Mouse (Mus musculus) neural tube, embryonic 10.5 days (tissue): ENCODE measurements around the gene D5Ertd579e.
"Not testable (repeated sequence)": the region's sequence is repeated elsewhere in the genome, so short reads cannot be mapped to it uniquely, and the experiment has no call there.

Experiments
- DNase-seq: peaks from one replicate; pipeline ENCODE4 v3.0.0-alpha.2; 2017; ENCODE audit warnings: low spot score; ENCODE audit errors: extremely low spot score

Gene D5Ertd579e

GRCm38 (mm10) chr5:36683586-36683985, 12.2 kb downstream of the D5Ertd579e start:
- DNase-seq, result no peak

GRCm38 (mm10) chr5:36681219-36681618, 14.6 kb downstream of the D5Ertd579e start:
- DNase-seq, result no peak

GRCm38 (mm10) chr5:36679918-36680598, 15.8 kb downstream of the D5Ertd579e start:
- no peak for DNase-seq

GRCm38 (mm10) chr5:36678799-36679198, 17.0 kb downstream of the D5Ertd579e start:
- DNase-seq, result no peak

GRCm38 (mm10) chr5:36677907-36678306, 17.9 kb downstream of the D5Ertd579e start:
- no peak for DNase-seq

- no peak for DNase-seq
These were observed 20.4 kb downstream of the D5Ertd579e start for GRCm38 (mm10) chr5:36675466-36675865.

- no peak for DNase-seq
These were observed 21.0 kb downstream of the D5Ertd579e start for GRCm38 (mm10) chr5:36674658-36675433.

GRCm38 (mm10) chr5:36669021-36670008, 26.5 kb downstream of the D5Ertd579e start:
- no peak for DNase-seq

GRCm38 (mm10) chr5:36668572-36668971, 27.3 kb downstream of the D5Ertd579e start:
- no peak for DNase-seq

- DNase-seq, result not testable (repeated sequence)
These were observed 27.8 kb downstream of the D5Ertd579e start for GRCm38 (mm10) chr5:36667986-36668385.

GRCm38 (mm10) chr5:36667165-36667564, 28.7 kb downstream of the D5Ertd579e start:
- DNase-seq, result no peak

- not testable (repeated sequence) for DNase-seq
These were observed 29.1 kb downstream of the D5Ertd579e start for GRCm38 (mm10) chr5:36666699-36667098.

GRCm38 (mm10) chr5:36663329-36663728, 32.5 kb downstream of the D5Ertd579e start:
- DNase-seq, result no peak

GRCm38 (mm10) chr5:36660977-36661760, 34.7 kb downstream of the D5Ertd579e start:
- not testable (repeated sequence) for DNase-seq

- no peak for DNase-seq
These were observed 70.2 kb downstream of the D5Ertd579e start for GRCm38 (mm10) chr5:36625612-36626011.

GRCm38 (mm10) chr5:36623670-36624069, 72.2 kb downstream of the D5Ertd579e start:
- no peak for DNase-seq

- DNase-seq, result no peak
These were observed 74.8 kb downstream of the D5Ertd579e start for GRCm38 (mm10) chr5:36621058-36621449.

- DNase-seq, result no peak
These were observed 75.3 kb downstream of the D5Ertd579e start for GRCm38 (mm10) chr5:36620409-36621057.

GRCm38 (mm10) chr5:36618890-36619289, 76.9 kb downstream of the D5Ertd579e start:
- no peak for DNase-seq

GRCm38 (mm10) chr5:36618356-36618755, 77.5 kb downstream of the D5Ertd579e start:
- DNase-seq, result no peak
